Mouse (Mus musculus) right cerebral cortex, postnatal 14 days (tissue): ENCODE measurements around the gene Uvrag.

ENCODE experiments used
- DNase-seq: peaks from one replicate; pipeline ENCODE4 v3.0.0; 2022

Uvrag gene

GRCm38 (mm10) chr7:99007506-99008354 lies 133.2 kb downstream of the Uvrag start:
- no peak for DNase-seq

GRCm38 (mm10) chr7:99003231-99003630 lies 137.7 kb downstream of the Uvrag start:
- no peak for DNase-seq

GRCm38 (mm10) chr7:98998722-98999121 lies 142.2 kb downstream of the Uvrag start:
- no peak for DNase-seq

GRCm38 (mm10) chr7:98997760-98998159 lies 143.2 kb downstream of the Uvrag start:
- DNase-seq = no peak

GRCm38 (mm10) chr7:98996791-98997190 lies 144.2 kb downstream of the Uvrag start:
- DNase-seq = no peak

GRCm38 (mm10) chr7:98995126-98995727 lies 145.7 kb downstream of the Uvrag start:
- no peak for DNase-seq

- no peak for DNase-seq
These were observed 146.8 kb downstream of the Uvrag start for GRCm38 (mm10) chr7:98994137-98994536.

GRCm38 (mm10) chr7:98993395-98993794 lies 147.5 kb downstream of the Uvrag start:
- DNase-seq = no peak

GRCm38 (mm10) chr7:98991204-98991761 lies 149.7 kb downstream of the Uvrag start:
- DNase-seq = no peak

- no peak for DNase-seq
These were observed 150.4 kb downstream of the Uvrag start for GRCm38 (mm10) chr7:98990510-98990909.

GRCm38 (mm10) chr7:98986962-98987441 lies 153.9 kb downstream of the Uvrag start:
- DNase-seq = no peak

- no peak for DNase-seq
These were observed 155.0 kb downstream of the Uvrag start for GRCm38 (mm10) chr7:98985935-98986334.

GRCm38 (mm10) chr7:98985489-98985888 lies 155.5 kb downstream of the Uvrag start:
- no peak for DNase-seq

GRCm38 (mm10) chr7:98984319-98984718 lies 156.6 kb downstream of the Uvrag start:
- no peak for DNase-seq

- no peak for DNase-seq
These were observed 157.9 kb downstream of the Uvrag start for GRCm38 (mm10) chr7:98983058-98983457.

GRCm38 (mm10) chr7:98981423-98981822 lies 159.5 kb downstream of the Uvrag start:
- no peak for DNase-seq

- DNase-seq = no peak
These were observed 164.0 kb downstream of the Uvrag start for GRCm38 (mm10) chr7:98976839-98977457.

GRCm38 (mm10) chr7:98974590-98974989 lies 166.4 kb downstream of the Uvrag start:
- DNase-seq = no peak

GRCm38 (mm10) chr7:98970721-98971120 lies 170.2 kb downstream of the Uvrag start:
- DNase-seq = no peak

- no peak for DNase-seq
These were observed 172.1 kb downstream of the Uvrag start for GRCm38 (mm10) chr7:98968741-98969395.

GRCm38 (mm10) chr7:98968082-98968674 lies 172.8 kb downstream of the Uvrag start:
- DNase-seq = no peak

GRCm38 (mm10) chr7:98967672-98968071 lies 173.3 kb downstream of the Uvrag start:
- DNase-seq = no peak
